Mouse (Mus musculus) CD4-positive, CD25-positive, alpha-beta regulatory T cell, adult 2 months (primary cell): ENCODE data around the gene Cdc37l1.

Experiments used
- DNase-seq: peaks from one replicate; pipeline ENCODE4 v3.0.0-alpha.2; 2012; ENCODE audit warnings: low read depth, low spot score

The Cdc37l1 gene

DNA sequence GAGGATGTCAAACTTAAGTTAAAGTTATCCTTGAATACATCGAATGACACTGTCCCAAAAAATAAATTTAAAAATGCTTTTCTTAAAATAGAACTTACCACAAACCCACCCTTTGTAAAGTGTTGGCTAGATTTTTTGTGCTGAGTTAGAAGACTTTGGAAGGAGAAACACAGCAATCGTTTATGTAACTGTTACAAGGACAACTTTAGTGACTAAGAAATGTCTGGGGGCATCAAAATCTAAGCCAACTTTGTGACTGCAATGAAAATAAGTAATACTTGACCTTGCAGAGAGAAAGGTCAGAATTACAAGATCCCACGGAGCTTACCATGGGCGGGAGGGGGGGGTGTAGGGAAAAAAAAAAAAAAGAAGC is 56.8 kb downstream of the Cdc37l1 start:
- no peak for DNase-seq

DNA sequence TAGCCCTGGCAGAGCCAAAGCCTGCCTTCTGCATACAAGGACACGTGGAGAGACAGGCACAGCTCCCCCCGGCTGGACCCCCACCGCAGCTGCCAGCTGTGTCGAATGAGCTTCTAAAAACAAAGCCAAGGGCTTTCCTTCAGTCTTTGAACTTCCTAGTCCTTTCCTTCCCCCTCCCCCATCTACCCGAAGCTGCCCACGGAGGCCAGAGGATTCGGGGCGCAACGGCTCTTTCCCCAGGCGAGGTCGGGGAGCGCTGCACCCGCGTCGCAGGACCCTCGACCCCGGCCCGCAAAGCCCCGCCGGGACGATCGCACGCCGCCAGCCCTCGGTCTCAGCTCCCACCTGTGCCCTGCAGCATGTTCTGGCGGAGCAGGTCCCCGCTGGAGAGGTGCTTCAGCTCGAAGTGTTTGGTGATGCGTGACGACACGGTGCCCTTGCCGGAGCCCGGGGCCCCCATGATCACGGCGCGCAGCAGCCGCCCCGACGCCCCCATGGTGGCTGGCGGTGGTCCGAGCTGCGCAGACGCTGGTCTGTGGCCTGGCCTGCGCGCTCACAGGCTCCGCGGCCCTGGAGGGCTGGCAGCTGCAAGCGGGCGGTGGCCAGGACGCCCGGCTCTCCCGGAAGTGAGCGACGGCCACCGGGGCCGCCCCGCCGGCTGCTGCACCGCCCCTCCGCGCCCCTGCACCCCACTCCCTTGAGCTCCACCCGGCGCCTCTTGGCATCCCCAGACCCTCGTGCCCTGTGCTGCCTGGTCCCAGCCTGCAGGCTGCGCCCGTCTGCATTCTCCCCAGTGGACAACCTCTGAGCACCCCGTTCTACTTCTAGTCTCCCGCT is 57.4 kb downstream of the Cdc37l1 start, which contains the start of gene Ak3:
Ak3 (minus strand) TSS at position 628 of the 837 bp plus-strand sequence.
- peak; percentile 74 for DNase-seq

DNA sequence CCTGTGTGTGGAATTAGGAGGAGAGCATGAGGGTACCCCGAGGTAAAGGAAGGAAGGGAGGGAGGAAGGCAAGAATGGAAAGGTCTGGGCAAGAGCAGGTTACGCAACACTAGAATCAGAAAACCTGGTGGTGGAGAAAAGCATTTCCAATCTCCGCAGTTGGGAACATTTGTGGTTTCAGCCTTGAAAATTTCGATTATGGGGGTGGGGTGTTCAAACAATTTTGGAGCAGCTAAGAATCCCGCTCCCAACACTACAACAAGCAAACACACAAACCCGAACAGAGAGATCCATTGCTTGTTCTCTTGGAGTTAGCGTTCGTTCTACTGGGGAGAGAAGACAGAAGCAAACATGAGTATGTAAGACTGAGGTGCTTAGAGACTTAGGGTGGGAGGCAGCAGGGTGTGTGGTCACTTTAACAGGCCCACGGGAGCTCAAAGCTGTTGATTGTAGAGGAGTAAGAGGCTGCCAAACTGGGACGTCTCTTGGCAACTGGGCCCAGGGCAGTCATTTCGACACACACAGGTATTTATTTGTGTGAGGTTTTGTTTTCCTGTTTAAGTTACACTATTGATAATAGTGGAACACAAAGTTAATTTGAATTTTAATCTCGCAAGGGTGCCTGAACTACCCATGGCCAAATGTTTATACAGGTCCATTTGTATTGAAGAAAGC is 59.4 kb downstream of the Cdc37l1 start:
- no peak for DNase-seq

DNA sequence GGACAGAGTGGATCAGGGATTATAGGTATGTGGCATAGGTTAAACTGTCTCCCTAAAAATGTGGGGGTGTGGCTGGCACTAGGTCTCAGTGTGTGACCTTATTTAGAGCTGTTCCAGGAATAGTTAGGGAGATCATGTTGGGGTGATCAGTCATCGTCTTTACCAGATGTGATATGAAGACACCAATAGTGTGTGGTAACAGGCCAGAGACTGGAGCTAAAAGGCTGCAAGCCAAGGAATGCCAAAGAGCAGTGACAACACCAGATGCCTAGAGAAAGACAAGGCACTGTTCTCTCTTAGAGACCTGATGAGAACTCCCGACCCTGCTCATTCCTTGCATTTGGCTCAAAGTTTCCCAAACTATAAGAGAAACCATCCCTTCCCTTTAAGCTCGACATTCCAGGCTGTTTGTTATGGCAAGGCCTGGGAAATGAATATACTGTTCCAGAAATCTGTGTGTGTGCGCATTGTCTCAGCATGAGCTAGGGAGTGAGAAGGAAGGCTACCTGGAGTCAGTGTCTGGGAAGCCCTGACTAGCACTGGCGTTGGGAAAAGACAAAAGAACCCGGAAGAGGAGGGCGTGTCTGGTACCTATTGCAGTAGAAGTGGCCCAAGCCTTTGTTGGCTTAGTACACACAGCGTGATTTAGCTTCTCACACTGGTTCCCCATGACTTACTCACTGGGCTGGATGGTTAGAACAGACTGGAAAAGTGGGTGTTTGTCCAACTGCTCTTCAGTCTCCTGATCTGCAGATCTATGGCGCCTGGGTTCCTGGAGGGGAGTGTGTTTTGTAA is 60.2 kb downstream of the Cdc37l1 start:
- no peak for DNase-seq

DNA sequence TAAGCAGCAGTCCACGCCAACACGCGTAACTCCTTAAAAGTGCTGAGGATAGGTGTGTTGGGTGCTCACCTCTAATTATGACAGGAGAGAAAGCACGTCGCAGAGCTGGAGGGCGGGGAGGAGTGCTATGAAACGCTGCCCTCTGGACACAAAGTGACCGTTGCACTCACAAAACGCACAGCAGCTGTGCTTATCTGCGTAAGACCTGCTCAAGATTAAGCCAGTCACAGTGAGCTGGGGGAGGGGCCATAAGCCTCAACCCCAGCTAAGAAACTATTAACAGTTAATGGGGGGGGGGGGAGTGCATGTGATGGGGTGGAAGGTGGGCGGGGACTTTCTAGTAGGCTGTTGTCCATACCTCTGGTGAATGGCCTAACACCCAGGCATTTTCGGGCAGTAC is 62.6 kb downstream of the Cdc37l1 start:
- no peak for DNase-seq

DNA sequence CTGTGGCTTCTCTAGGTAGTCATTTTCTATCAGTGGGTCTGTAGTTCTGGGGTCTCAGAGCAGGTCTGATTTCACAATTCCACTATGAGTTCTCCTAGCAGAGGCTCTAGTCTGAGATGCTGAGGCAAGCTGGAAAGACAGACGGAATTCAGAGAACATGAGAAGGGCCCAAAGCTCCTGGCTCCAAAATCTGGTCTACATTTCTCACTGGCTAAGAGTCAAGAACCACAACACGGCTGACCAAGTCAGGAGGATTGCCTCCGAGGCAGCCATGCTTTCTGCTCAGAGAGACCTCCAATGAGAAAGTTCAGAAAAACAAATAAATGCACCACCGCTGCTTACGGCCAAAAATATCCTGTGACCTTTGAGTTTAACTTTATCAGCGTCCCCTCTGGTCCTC is 64.4 kb downstream of the Cdc37l1 start:
- no peak for DNase-seq

DNA sequence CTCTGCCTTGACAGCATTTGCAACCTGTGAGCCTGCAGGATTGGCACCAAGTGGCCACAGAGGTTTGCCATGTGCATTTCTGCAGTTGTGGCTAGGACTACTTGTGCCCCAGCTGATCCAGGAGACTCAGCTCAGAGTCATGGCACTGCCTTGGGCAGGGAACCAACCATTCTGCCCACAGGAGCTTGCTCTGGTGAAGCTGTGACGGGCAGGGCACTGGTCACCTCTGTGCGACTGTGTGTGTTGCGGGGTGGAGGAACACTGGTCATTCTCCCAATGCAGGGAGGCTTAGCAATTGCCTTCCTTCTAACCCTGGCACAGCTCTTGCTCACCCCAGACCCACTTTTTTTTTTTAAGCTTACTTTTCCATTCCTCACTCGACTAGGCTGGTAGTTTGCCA is 65.3 kb downstream of the Cdc37l1 start:
- DNase-seq = no peak

DNA sequence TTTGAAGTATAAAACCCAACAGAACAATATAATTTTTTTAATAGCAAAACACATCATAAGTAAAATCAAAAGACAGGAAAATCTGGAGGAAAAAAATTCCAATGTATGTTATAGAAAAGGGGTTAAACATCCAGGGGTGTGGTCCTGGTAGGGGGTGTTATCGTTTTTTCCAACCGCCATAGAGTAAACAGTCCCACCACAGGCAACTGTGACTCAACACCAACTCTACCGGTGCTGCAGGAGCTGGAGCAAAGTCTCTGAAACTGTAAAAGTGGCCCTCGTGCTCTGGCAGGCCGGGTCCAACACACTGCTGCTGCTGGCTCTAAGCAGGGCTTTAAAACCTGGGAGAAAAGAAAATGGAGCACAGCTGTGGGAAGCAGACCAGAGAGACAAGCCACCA is 68.6 kb downstream of the Cdc37l1 start:
- no peak for DNase-seq

DNA sequence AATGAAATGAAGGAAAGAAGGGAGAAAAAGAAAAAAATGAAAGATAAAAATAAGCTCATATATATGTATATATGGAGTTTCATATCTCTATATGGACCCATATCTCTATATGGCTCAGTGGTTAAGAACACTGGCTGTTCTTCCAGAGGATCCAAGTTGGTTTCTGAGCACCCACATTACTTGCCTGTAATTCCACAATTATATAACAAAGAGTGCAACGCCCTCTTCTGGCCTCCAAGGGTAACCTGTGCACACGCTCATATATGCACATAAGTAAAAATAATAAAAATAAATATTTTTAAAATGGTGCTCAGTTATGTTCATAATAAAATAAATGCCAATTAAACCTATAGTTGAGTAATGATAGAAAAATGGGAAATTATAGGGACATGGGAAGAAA is 69.5 kb downstream of the Cdc37l1 start:
- peak; percentile 48 for DNase-seq

DNA sequence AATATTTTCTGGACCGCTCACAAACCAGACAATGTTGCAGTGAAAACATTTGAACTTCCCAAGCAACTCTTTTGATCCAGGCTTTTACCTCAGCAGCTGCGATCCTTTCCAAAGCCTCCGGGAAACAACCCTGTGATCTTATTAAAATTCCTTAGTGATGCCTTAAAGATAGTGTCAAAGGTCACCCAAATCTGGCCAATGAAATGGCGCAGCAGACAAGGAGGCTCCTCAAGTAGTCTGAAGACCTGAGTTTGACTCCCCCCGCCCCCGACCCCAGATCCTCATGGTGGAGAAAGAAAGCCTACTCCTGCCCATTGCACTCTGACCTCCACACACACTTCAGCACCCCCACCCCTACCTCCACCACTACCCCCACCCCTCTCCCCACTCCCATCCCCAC is 70.1 kb downstream of the Cdc37l1 start:
- DNase-seq = no peak

DNA sequence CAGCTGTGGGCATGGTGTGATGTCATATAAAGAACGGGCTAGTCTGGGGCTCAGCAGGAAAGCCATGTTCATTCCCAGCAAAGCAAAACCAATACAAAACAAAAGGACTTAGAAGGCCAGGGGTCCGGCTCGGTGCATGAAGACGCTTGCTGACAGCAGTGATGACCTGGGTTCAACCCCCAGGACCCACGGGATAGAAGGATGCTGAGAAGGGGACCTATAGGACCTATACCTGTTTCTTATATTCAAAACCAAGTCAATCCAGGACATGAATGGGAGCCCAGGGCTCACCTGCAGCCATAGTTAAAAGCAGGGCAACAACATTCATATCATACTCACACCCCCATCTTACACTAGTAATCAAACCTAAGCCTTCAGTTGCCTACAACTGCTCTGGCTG is 72.9 kb downstream of the Cdc37l1 start:
- no peak for DNase-seq

DNA sequence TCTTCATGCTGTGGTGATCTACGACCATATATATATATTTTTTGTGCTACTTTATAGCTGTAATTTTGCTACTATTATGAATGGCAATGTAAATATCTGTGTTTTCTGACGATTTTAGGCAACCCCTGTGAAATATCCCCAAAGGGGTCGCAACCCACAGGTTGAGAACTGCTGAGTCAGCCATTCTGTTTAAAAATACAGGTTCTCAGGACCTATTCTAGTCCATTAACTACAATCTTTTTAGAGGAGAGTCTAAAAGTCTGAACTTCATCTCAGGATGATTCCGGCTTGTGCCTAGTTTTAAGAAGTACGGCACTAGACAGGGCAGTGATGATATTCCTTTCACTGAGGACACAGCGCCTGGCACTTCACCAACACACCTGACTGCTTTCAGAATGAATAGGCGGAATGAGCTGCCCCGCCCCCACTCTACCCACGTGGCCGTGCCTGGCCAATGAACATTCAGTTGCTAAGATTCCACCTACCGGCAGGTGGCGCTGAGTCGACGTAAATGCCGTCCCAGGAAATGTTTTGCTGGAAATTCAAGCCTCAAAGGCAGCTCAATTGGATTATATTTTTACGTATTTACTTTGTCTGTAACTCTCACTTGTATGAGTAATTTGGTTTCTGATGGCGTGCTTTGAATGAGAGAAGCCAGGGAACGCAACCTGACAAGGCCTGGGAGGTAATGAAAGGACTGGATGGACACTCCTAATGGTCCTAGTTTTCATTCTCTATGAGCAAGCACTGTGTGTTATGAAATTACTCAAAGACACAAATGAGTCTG is 73.6 kb downstream of the Cdc37l1 start:
- peak; percentile 98 for DNase-seq

DNA sequence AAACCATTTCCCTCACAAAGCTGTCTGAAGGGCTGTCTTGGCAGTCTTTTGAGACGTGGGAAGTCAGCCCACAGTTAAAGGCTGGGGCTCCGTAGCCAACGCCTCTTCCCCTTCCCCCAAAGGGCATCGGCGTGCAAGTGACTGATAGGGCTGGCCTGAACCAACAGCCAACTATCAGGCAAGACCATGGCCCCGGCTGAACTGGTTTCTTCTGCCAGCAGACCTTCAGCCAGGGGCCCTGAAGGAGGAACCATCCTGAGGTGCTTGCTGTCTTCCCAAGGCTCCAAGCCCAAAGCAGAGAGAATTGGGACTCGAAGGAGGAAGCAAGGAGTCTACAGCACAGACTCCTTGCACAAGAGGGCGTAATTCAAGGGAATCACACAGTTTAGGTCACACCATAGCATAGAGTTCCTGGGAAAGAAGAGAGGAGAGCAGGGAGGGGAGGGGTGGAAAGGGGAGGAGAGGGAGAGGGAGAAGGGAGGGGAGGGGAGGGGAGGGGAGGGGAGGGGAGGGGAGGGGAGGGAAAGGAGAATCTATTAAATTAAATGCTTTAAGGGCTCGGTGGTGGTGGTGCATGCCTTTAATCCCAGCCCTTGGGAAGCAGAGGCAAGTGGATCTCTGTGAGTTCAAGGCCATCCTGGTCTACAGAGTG is 74.4 kb downstream of the Cdc37l1 start:
- DNase-seq = peak; percentile 61

DNA sequence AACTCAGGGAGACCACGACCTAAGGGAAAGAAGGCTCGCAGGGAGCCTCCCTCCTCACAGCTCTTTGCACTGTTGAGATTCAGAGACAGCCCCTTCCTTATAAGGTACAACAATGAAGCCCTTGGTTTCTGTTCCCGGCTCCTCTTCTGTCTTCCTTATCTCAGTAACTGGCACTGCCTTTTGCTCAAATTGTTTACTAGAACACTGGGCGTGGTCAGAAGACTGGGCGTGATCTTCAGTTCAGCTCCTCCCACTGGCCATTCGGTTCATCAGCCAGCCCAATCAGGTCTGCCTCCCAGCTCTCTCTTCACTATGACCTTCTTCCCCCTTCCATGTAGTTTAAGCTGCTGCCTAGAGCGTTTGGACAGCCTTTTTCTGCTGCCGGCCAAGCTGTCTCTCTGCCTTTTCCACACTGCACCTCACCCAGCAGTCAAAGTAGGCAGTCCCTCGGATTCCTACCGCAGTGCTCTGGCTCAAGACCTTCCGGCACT is 76.9 kb downstream of the Cdc37l1 start:
- DNase-seq = peak; percentile 86

DNA sequence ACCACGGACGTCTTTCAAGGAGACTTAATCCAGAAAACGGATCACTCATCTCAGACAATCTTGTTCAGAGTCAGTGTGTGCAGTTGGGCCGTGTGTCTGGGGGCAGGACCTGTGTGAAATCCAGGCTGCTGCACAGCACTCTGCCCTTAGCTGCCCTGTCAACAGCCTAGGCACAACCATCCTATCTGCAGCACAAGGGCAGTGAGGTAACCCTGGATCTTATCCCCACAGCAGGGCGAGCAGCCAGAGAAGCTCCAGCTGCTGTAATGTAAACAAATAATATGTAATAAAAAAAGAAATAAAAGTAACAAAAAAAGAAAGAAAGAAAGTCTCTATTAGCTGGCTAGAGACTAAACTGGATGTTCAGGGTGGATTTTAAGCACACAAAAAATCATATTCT is 79.0 kb downstream of the Cdc37l1 start:
- DNase-seq = no peak

DNA sequence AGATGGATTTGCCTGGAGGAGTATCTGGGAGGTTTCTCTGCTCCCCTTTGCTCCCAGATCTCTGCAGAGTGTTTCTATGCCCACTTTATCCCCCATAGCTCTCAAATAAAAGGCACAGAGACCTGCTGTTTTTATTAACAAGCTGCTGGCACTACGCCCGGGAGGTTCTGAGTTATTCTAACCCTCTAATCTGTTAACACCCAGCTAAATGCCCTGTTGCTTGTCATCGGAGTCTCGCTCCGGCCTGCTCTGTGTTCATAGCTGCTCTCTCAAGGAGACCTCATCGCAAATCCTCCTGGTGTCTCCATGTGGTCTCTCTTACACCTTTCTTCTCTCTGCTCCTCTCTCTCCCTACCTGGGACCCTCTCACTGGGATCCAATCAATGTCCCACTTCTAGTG is 84.7 kb downstream of the Cdc37l1 start:
- DNase-seq = no peak
